Mouse (Mus musculus): ENCODE data around the gene Gm3099.
"Not testable (repeated sequence)": the region's sequence is repeated elsewhere in the genome, so short reads cannot be mapped to it uniquely, and the experiment has no call there.

Gene Gm3099

DNA sequence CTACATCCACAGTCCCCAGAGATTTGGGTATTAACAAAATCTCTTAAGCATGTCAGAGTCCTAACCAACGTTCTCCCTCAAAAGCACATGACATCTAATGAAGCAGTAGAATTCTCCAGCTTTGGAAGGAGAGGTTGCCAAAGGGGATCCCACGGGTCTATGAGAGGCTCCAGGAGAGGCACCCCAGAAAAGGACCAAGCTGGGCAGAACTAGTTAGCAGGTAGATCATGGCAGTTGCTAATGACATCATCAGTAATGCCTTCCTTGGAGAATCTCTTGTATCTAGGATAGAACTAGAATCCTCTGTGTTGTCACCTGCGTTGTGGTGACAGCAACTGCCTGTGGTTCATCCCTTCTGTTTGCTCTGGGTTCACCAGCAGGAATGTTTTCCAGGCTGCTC lies at the start of gene Gm3099:
TSS of gene Gm3099 (plus strand) at position 301 of the 400 bp plus-strand sequence.
- not testable (repeated sequence) for DNase-seq

- not testable (repeated sequence) for DNase-seq
Observed at GRCm38 (mm10) chr14:3963247-3963646, 34.9 kb upstream of the Gm3099 start, which contains the start of gene Gm3095. Gm3095 (plus strand) TSS chr14:3963547.

DNA sequence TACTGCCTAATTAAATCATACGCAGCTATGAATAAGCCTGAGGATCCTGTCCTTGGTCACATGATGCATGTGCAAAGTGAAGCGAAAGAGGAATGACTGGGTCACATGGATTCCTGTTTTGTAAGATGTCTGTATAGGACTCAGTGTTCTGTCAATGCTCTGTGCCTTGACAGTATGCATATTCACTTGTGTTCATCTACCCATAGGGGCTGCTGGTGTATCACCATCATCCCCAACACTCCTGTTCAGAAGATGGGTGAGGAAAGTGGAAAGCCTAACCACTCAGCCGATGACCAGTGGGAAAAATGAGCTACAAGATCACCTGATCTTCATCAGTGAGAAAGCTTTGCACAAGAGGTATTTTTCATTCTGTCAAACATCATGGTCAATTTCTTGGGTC lies 25.4 kb downstream of the Gm3099 start, which contains the start of gene Gm5796:
TSS of gene Gm5796 (plus strand) at position 301 of the 400 bp plus-strand sequence.
- not testable (repeated sequence) for DNase-seq
